Mouse (Mus musculus) Patski (cell line): ENCODE results near the gene Usp29. TPM values are rescaled to one million over a fixed set of nuclear protein-coding genes. Genes with fewer than 3 reads are reported as not detected.
"Not testable (repeated sequence)": the region's sequence is repeated elsewhere in the genome, so short reads cannot be mapped to it uniquely, and the experiment has no call there.

Experiments
- ATAC-seq: fragments of 100-300 bp; one replicate; pipeline ENCODE4 v1.8.0; 2021
- CTCF ChIA-PET: fragments of 350-600 bp; sonication (Branson Sonifier 250); formaldehyde crosslinking; loops from one replicate; lab custom pipeline; 2022; ENCODE audit warnings: inconsistent platforms; lab: Charles Lee
- POLR2A ChIA-PET: fragments of 350-600 bp; sonication (Branson Sonifier 250); formaldehyde crosslinking; loops from one replicate; lab custom pipeline; 2022; ENCODE audit warnings: antibody characterized with exemption, inconsistent platforms; lab: Charles Lee
- DNase-seq: peaks from one replicate; pipeline ENCODE4 v3.0.0-alpha.2; 2011; ENCODE audit warnings: low read depth, low spot score
- H3K27me3 ChIP-seq: fragments of 371-371 bp; one replicate; pipeline ENCODE4 v1.5.1; 2021
- CTCF ChIP-seq: fragments of 100-300 bp; IDR thresholded peaks from one replicate; pipeline ENCODE4 v1.5.1; 2021
- in situ Hi-C: fragments of 300-500 bp; cut with MboI; formaldehyde crosslinking; loops from 3 replicates; pipeline ENCODE4 v1.11.1; 2018; ENCODE audit warnings: low pct_unique_long_range_greater_than_20kb, mixed read lengths
- polyA plus RNA-seq: library from polyadenylated mRNA; unstranded; gene quantifications from one replicate; pipeline ENCODE4 v1.2.3, GENCODE M21; 2021

The Usp29 gene
- polyA plus RNA-seq, 1 experiment from 2014 or later = 4.3 TPM

DNA sequence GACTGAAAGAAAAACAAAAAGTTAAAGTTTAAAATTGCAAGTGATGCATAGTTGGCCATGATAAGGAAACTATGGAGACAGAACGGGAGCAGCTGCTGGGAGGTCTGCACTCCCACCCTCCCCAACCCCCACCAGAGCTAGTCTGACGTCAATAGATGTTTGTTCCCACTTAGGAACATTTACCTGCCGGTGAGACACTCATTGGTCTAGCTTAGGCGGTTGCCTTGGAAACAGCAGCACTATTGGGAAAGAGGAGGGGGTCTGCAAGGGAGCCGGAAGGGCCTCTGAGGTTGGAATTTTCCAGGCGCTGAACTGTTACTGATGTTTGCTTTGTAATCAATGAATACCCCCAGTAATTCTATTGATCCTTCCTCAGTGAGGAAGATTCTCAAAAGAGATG is 130.3 kb downstream of the Usp29 start:
- no peaks in the 10 kb centered on the region for H3K27me3 ChIP-seq
- in situ Hi-C loops = no loop called here
- ChIA-PET CTCF (interaction anchor here (1.4 kb wide), 1 partner anchor 15 kb away, joined by 4 read pairs; no protein-coding TSS in a partner anchor), POLR2A (interaction anchor here (1.2 kb wide), 1 partner anchor 9 kb away, joined by 3 read pairs; no protein-coding TSS in a partner anchor)
- DNase-seq = no peak
- no peak for TF ChIP-seq CTCF
- no peak for ATAC-seq

- TF ChIP-seq CTCF = no peak
- DNase-seq (no peak), ATAC-seq (no peak)
- no peaks in the 10 kb centered on the region for H3K27me3 ChIP-seq
- in situ Hi-C loops = no loop called here
- ChIA-PET CTCF (interaction anchor here (1.2 kb wide), 1 partner anchor 10 kb away, joined by 3 read pairs; no protein-coding TSS in a partner anchor), POLR2A (no interaction called here)
Measured at GRCm38 (mm10) chr7:6866351-6866750, 136.0 kb downstream of the Usp29 start.

GRCm38 (mm10) chr7:6868831-6869230 is 138.5 kb downstream of the Usp29 start:
- ChIA-PET POLR2A (no interaction called here), CTCF (no interaction called here)
- ATAC-seq (no peak), DNase-seq (no peak)
- in situ Hi-C loops = no loop called here
- no peak for TF ChIP-seq CTCF
- no peaks in the 10 kb centered on the region for H3K27me3 ChIP-seq

- ChIA-PET POLR2A (no interaction called here), CTCF (no interaction called here)
- no peak for ATAC-seq
- TF ChIP-seq CTCF = no peak
- in situ Hi-C loops = no loop called here
- no peak for DNase-seq
- no peaks in the 10 kb centered on the region for H3K27me3 ChIP-seq
Measured at GRCm38 (mm10) chr7:6869556-6869955, 139.2 kb downstream of the Usp29 start.

DNA sequence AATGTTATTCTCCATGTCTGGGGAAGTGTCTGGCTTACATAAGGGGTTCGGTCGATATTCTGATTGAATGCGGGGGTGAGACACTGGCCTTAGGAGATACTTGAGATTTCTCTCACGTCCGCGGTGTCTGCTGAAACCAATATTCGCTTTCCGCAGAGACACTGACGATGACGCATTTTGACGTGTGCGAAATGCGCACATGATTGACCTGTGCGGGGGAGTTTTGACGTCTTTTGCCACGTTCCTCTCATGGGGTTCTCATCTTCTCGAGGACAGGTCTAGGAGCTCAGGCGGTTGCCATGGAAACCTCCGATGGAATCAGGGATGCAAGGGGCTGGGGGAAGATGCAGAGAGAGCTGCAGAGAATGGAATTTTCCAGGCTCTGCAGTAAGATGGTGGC is 144.1 kb downstream of the Usp29 start:
- ATAC-seq = no peak
- no peak for DNase-seq
- POLR2A ChIA-PET = no interaction called here
- no peaks in the 10 kb centered on the region for H3K27me3 ChIP-seq
- TF ChIP-seq CTCF = no peak
- CTCF ChIA-PET = interaction anchor here (1.5 kb wide), 1 partner anchor 10 kb away, joined by 3 read pairs; no protein-coding TSS in a partner anchor
- in situ Hi-C loops = no loop called here

DNA sequence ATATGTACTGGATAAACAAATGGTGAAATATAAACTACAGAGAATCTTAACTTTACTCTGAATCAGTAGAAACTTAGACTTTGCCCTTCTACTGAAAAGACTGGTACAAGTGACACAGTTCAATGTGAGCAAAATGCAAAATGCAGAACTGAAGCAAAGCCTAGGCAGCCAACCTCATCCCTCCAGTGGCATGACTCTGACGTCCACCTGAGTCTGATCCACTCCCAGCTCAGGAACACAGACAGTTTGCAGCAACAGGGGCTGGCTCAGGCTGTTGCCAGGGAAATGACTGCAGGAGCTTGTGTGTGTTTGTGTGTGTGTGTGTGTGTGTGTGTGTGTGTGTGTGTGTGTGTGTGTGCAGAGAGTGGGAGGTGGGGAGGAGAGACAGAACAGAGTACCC is 147.8 kb downstream of the Usp29 start:
- POLR2A ChIA-PET = interaction anchor here (0.6 kb wide), 1 partner anchor 13 kb away, joined by 3 read pairs; no protein-coding TSS in a partner anchor
- ATAC-seq (no peak), DNase-seq (no peak)
- no peaks in the 10 kb centered on the region for H3K27me3 ChIP-seq
- TF ChIP-seq CTCF = no peak
- CTCF ChIA-PET = no interaction called here
- in situ Hi-C loops = no loop called here

- H3K27me3 ChIP-seq, ATAC-seq, DNase-seq, in situ Hi-C loops, CTCF ChIA-PET, POLR2A ChIA-PET: not testable (repeated sequence)
Measured at GRCm38 (mm10) chr7:6878849-6879248, 148.5 kb downstream of the Usp29 start.

DNA sequence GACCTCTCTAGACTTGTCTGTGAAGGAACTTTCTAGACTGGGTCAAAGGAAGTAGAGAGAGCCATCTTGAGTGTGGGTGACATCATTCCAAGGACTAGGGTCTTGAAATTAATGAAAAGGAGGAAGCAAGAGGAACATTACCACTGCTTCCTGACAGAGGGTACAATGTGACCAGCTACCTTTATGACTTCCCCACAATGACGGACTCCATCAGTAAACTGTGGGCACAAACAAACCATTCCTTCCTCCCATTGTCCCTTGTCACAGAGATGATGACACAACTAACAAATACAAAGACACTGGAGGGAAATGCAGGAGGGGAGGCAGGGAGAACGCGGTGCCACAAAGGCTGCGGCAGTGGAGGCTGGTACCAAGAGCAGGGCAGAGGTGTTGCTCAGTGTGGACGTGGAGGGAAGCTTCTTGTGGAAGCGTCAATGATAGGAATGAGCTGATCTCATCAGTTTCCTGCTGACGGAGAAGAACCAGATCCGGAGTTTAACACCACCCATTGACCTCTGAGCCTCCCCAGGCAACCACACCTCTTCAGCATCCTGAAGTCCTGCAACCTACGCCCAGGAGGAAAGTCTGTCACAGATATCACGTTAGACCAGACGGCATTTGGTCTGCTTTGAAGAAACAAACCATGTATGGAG is 149.3 kb downstream of the Usp29 start:
- CTCF ChIA-PET = no interaction called here
- ATAC-seq = no peak
- H3K27me3 ChIP-seq = no peaks in the 10 kb centered on the region

DNA sequence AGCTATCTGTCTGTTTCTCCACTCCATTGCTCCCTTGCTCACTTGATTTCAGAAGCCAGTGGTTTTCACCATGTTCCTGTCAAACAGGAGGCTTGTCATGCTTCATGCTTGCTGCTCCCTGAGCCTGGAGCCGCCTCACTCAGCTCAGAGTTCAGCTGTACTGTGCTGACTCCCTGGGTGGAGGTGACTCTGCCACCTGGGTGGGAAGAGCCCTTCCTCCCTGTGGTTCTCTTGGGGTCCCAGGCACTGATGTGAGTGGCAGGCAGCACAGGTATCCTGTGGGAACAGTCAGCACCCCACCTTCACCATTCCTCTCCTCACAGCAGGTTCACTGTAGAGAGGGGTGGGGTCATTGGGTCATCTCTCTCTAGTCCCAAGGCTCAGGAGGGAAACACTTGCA is 150.5 kb downstream of the Usp29 start:
- H3K27me3 ChIP-seq, in situ Hi-C loops, CTCF ChIA-PET, DNase-seq, POLR2A ChIA-PET, ATAC-seq: not testable (repeated sequence)

More for the DNA sequence above, 149.3 kb downstream of the Usp29 start:
- POLR2A ChIA-PET = no interaction called here
- in situ Hi-C loops = no loop called here
- no peak for TF ChIP-seq CTCF
- DNase-seq = no peak

GRCm38 (mm10) chr7:6881473-6882046 is 151.2 kb downstream of the Usp29 start:
- ATAC-seq = no peak
- H3K27me3 ChIP-seq = no peaks in the 10 kb centered on the region
- in situ Hi-C loops = no loop called here
- no peak for TF ChIP-seq CTCF
- ChIA-PET CTCF (no interaction called here), POLR2A (no interaction called here)
- no peak for DNase-seq

- no peaks in the 10 kb centered on the region for H3K27me3 ChIP-seq
- POLR2A ChIA-PET = no interaction called here
- CTCF ChIA-PET = no interaction called here
- no peak for DNase-seq
- ATAC-seq = no peak
- in situ Hi-C loops = no loop called here
- TF ChIP-seq CTCF = no peak
Measured at GRCm38 (mm10) chr7:6883376-6884147, 153.2 kb downstream of the Usp29 start.
